In genomic region chr17:13682378-13683026, GRCm38 (mm10) we compare ENCODE assay signal across 8 mouse cellular contexts.
DNase-seq lines count a peak whose midpoint lies in the region; ATAC-seq and TF ChIP-seq lines count a peak whose summit lies in the region.

No protein-coding gene starts in this region.

- peak; percentile 10; the same call in 1 of the 2 replicates for ATAC-seq in stomach, embryonic 16.5 days (ENCODE audit: insufficient read depth, low FRiP score)

- no peaks in the 10 kb centered on the region for H3K27me3 ChIP-seq in spleen, adult 2 months (ENCODE audit: control insufficient read depth, insufficient read depth, low read length)
- H3K27me3 ChIP-seq in forebrain, embryonic 10.5 days (ENCODE audit: poor library complexity, severe bottlenecking), result no peaks in the 10 kb centered on the region
- H3K27me3 ChIP-seq in stomach, embryonic 16.5 days (ENCODE audit: control insufficient read depth, insufficient read depth, low read length), result no peaks in the 10 kb centered on the region

- TF ChIP-seq CTCF in spleen, adult 2 months (IDR thresholded peaks at IDR 0.05; ENCODE audit: extremely low read depth, insufficient read depth, insufficient read length, insufficient replicate concordance), result no peak

- no peaks in the 10 kb centered on the region for H3K36me3 ChIP-seq in spleen, adult 2 months (ENCODE audit: control insufficient read depth, insufficient read depth, low read length)
- H3K36me3 ChIP-seq in forebrain, embryonic 10.5 days (replicated peaks), result peaks cover 4% of the 10 kb centered on the region; the same call in 1 of the 2 replicates
- no peaks in the 10 kb centered on the region for H3K36me3 ChIP-seq in stomach, embryonic 16.5 days (ENCODE audit: control insufficient read depth, insufficient read depth, low read length)

- peak overlapping the region; percentile 54 for H3K4me2 ChIP-seq in stomach, embryonic 16.5 days (ENCODE audit: low read depth, low read length)

- H3K4me3 ChIP-seq in spleen, adult 2 months (ENCODE audit: extremely low read depth, insufficient read depth, insufficient read length), result peak overlapping the region; percentile 37; the same call in 1 of the 2 replicates
- peak overlapping the region; percentile 50 for H3K4me3 ChIP-seq in forebrain, embryonic 10.5 days
- H3K4me3 ChIP-seq in stomach, embryonic 16.5 days (replicated peaks; ENCODE audit: low read length), result peak overlapping the region; percentile 48

- H3K4me1 ChIP-seq in spleen, adult 2 months (ENCODE audit: control insufficient read depth, insufficient read depth, insufficient read length), result peaks cover 19% of the 10 kb centered on the region; the same call in 1 of the 2 replicates
- H3K4me1 ChIP-seq in forebrain, embryonic 10.5 days, result peaks cover 74% of the 10 kb centered on the region
- peaks cover 7% of the 10 kb centered on the region; the same call in 1 of the 2 replicates for H3K4me1 ChIP-seq in stomach, embryonic 16.5 days (ENCODE audit: control insufficient read depth, insufficient read depth, low read length)

- peaks cover 2% of the 10 kb centered on the region; the same call in 1 of the 2 replicates for H3K9me3 ChIP-seq in forebrain, embryonic 10.5 days
- H3K9me3 ChIP-seq in stomach, embryonic 16.5 days (replicated peaks; ENCODE audit: control insufficient read depth, low read length), result no peaks in the 10 kb centered on the region

- peak overlapping the region; percentile 95 for H3K27ac ChIP-seq in spleen, adult 2 months (ENCODE audit: insufficient read depth, low read length)
- peak overlapping the region; percentile 92 for H3K27ac ChIP-seq in forebrain, embryonic 10.5 days
- H3K27ac ChIP-seq in stomach, embryonic 16.5 days (ENCODE audit: low read length), result peak overlapping the region; percentile 98

- peak in 1 of 2 experiments; percentile 8 for DNase-seq in spleen, adult 2 months (ENCODE audit: low read depth in 1 of 2, low spot score in 2 of 2)
- DNase-seq in spleen, postnatal 10 days (ENCODE audit: low spot score in 2 of 2), result no peak
- DNase-seq in forebrain, embryonic 10.5 days (ENCODE audit: extremely low spot score, low spot score), result peak; percentile 25
- peak; percentile 40 for DNase-seq in kidney, adult 18-20 months
- peak; percentile 54 for DNase-seq in lung, postnatal 10 days
- no peak for DNase-seq in right cerebral cortex, postnatal 25 days
- no peak for DNase-seq in gastrocnemius, postnatal 10 days

- 7% methylated on average over 9 of the region's 9 CpGs for WGBS in spleen, adult 2 months
- 62% methylated on average over 9 of the region's 9 CpGs for WGBS in forebrain, embryonic 10.5 days
- 49% methylated on average over 9 of the region's 9 CpGs for WGBS in stomach, embryonic 16.5 days

- H3K9ac ChIP-seq in stomach, embryonic 16.5 days (ENCODE audit: low read length), result peak overlapping the region; percentile 74

- TF ChIP-seq POLR2A in spleen, adult 2 months (IDR thresholded peaks at IDR 0.05; ENCODE audit: low read depth, low read length), result no peak

Comparison
In these comparisons a context has a peak if more than half of its experiments do, and no peak if none do; other contexts are left out.
1. DNase-seq: peak in forebrain, embryonic 10.5 days (single experiment), kidney, adult 18-20 months (single experiment) and lung, postnatal 10 days (single experiment); none in spleen, postnatal 10 days (0 of 2), right cerebral cortex, postnatal 25 days (single experiment) and gastrocnemius, postnatal 10 days (single experiment).
2. Peak in every context shown above with its lines, with median percentiles within 50 percentile points of each other: H3K27ac ChIP-seq and H3K4me3 ChIP-seq.